Mouse (Mus musculus): ENCODE measurements around the gene Gk5. TPM values are rescaled to one million over a fixed set of nuclear protein-coding genes. Genes with fewer than 3 reads are reported as not detected.

The Gk5 gene
- polyA plus RNA-seq (2012; ENCODE audit: low replicate concordance), result 0.63 and 0.77 TPM in 2 replicates

DNA sequence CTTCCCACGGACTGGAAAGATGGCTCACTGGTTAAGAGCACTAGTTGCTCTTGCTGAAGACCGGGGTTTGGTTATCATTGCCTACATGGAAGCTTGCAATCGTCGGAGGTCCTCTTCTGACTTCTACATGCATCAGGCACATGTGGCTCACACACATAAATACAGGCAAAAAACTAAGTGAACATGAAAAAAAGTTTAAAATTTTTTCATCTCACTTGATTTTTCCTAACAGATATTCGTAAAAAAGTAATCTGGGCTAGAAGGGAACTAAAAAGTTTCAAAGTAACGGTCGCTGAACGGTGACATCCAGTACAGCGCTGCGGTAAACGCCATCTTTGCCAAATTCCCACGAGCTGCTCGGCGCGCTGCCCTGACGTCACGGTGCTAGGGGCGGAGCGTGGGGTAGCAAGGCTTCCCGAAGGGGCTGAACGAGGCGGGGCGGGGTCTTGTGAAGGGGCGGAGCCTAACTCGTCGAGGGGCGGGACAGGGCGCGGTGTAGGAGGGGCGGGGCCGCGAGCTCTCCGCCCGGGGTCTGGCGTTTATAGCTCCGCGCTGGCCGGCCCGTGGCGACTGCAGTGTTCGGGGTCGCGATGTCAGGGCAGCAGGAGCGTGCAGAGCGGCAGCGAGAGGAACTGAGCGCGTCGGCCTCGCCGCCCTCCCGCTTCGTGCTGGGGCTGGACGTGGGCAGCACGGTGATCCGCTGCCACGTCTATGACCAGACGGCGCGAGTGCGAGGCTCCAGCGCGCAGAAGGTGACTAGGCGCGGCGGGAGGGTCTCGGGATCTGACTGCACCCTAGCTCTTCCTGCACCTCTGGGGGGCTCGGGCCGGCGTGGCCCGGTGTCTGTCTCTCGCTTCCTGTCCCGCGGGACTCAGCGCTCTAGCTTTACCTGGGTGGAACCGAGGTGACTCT lies at the start of gene Gk5:
Gene Gk5 (plus strand): TSS at position 502 of the 912 bp plus-strand sequence.

DNA sequence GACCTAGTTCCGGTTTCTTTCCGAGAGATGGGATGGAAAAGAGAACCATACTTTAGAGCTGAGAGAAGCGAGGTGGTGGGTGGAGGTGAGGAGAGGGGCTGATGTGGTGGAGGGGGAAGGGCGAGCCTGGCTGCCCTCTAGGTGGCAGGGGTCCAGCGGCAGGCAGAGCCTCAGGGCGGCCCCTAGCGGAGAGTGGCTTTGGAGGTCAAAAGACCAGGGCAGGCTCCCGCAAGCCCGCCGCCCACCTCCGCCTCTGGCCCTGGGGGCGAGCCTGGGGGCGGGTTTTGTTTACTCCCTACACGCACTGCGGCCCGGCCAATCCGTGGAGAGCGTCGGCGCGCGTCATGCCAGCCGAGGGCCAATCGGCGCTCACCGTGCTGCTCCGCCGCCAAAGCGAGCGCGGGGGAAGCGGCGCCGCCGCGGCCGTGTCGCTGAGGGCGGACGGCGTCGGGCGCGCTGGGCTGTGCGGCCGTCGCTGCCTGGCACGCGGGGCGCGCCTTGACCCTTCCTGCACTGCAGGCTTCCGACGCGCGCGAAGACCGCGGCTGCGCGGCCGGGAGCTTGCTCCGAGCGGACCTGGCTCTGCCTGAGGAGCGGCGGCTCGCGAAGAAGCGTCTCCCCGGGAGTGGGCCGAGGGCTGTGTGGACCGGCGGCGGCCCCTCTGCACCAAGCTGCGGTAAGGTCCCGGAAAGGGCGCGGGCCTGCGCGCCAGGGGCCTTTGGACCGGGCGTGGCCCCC lies 76.9 kb downstream of the Gk5 start, which contains the start of gene Tfdp2:
Gene Tfdp2 (plus strand): TSS at position 391 of the 738 bp plus-strand sequence.

Other genes starting within 250 kb of the Gk5 start
- 3.0 and 3.1 TPM in 2 replicates for gene Xrn1, start 164.6 kb upstream of the Gk5 start, polyA plus RNA-seq (2012; ENCODE audit: low replicate concordance)
- 5.0 and 8.4 TPM in 2 replicates for gene Tfdp2, start 76.9 kb downstream of the Gk5 start, polyA plus RNA-seq (2012; ENCODE audit: low replicate concordance)
- 226 and 391 TPM in 2 replicates for gene Atp1b3, start 245.1 kb downstream of the Gk5 start, polyA plus RNA-seq (2012; ENCODE audit: low replicate concordance)

Data from hematopoietic multipotent progenitor cell, adult 10-12 weeks (in vitro differentiated cells).